Mouse (Mus musculus) forelimb bud, embryonic 11.5 days (tissue): ENCODE results near the gene Csnk2a2.

Experiments used
- DNase-seq: peaks from one replicate; pipeline ENCODE4 v3.0.0-alpha.2; 2012; ENCODE audit warnings: low read depth, low spot score

Gene Csnk2a2

GRCm38 (mm10) chr8:95487800-95488697 lies 1.8 kb downstream of the Csnk2a2 start:
- no peak for DNase-seq

- DNase-seq: no peak
These were observed 19.8 kb downstream of the Csnk2a2 start for GRCm38 (mm10) chr8:95470008-95470407.

GRCm38 (mm10) chr8:95468995-95469394 lies 20.8 kb downstream of the Csnk2a2 start:
- no peak for DNase-seq

GRCm38 (mm10) chr8:95466543-95466942 lies 23.3 kb downstream of the Csnk2a2 start:
- DNase-seq: no peak

GRCm38 (mm10) chr8:95452518-95452917 lies 37.3 kb downstream of the Csnk2a2 start:
- no peak for DNase-seq

GRCm38 (mm10) chr8:95450271-95450670 lies 39.6 kb downstream of the Csnk2a2 start:
- DNase-seq: no peak

DNA sequence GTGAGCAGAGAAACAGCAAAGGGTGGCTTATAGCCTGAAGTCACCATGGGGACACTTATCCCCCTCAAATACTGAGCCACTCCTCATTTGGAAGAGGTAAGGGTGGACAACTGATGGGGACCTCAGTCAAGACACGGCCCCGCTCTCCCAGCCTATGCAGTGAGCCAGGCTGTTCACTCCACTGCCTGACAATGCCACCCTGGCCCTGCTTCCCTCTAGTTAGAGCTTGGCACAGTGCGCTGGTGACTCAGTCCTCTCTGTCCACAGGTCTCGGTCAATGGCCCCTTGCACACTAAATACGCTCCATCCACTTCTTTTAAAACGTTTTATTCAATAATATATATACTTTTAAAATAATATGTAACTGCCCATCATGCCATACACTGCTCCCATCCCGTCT lies 42.2 kb downstream of the Csnk2a2 start:
- no peak for DNase-seq

- DNase-seq: no peak
These were observed 44.8 kb downstream of the Csnk2a2 start for GRCm38 (mm10) chr8:95445042-95445441.

DNA sequence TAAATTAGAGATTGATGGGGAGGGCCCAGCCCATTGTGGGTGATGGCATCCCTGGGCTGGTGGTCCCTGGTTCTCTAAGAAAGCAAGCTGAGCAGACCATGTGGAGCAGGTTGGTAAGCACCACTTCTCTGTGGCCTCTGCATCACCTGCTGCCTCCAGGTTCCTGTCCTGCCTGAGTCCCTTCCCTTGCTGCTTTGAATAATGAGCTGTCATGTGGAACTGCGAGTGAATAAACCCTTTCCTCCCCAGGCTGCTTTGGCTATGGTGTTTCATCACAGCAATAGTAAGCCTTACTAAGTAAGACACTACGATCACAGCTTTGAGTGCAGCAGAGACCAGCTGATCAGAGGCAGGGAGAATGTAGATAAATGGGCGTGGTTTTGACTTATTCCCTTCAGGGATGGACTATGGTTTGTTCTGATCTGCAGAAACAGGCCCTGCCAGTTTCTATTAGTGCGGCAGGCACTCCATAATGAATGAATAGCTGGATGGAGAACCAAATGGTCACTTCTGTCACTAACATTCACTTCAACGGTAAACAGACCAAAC lies 48.3 kb downstream of the Csnk2a2 start:
- no peak for DNase-seq

GRCm38 (mm10) chr8:95440168-95440709 lies 49.6 kb downstream of the Csnk2a2 start:
- no peak for DNase-seq

GRCm38 (mm10) chr8:95439421-95439820 lies 50.4 kb downstream of the Csnk2a2 start:
- no peak for DNase-seq

- no peak for DNase-seq
These were observed 52.4 kb downstream of the Csnk2a2 start for GRCm38 (mm10) chr8:95437341-95437992.

- DNase-seq: no peak
These were observed 53.9 kb downstream of the Csnk2a2 start for GRCm38 (mm10) chr8:95435930-95436329.

- no peak for DNase-seq
These were observed 54.4 kb downstream of the Csnk2a2 start for GRCm38 (mm10) chr8:95435471-95435870.

GRCm38 (mm10) chr8:95434686-95435439 lies 55.0 kb downstream of the Csnk2a2 start, which contains the start of gene Cfap20:
Gene Cfap20, minus strand, starts transcription at chr8:95434869.
- DNase-seq: peak; percentile 99

DNA sequence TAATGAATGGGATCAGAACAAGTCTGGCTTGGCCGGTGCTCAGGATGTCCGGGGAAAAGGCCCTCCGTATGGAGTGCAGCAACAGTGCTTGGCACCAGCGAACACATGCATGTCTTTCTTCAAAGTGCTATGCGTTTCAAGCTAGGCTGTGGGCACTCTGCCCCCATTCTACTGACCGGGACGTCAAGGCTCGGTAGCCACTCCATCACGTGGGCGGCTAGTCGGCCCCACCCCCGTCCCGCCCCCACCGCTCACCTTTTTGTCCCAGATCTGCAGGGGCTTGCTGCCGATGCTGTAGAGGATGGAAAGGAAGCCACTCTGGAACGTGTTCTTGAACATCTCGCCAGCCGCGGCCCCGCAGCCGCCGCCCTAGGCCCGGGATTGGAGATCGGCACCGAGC lies 55.6 kb downstream of the Csnk2a2 start:
- DNase-seq: peak; percentile 13

DNA sequence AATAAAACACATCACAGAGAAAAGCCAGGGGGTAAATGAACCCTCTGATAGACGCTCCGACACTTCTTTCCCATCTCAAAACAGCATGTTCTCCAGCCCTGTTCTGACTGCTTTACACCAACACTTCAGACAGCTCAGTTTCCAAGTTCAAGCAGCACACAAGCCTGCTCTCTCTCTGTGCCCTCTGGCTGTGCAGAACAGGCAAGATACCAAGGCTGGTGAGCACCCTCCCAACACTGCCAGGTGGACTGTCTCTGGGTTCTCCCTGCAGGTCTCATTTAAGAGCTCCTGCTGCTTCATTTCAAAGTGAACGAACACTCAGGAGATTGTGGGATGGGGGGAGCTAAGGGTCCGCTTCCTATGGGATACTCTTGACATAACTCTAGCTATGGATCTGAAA lies 56.7 kb downstream of the Csnk2a2 start:
- no peak for DNase-seq

DNA sequence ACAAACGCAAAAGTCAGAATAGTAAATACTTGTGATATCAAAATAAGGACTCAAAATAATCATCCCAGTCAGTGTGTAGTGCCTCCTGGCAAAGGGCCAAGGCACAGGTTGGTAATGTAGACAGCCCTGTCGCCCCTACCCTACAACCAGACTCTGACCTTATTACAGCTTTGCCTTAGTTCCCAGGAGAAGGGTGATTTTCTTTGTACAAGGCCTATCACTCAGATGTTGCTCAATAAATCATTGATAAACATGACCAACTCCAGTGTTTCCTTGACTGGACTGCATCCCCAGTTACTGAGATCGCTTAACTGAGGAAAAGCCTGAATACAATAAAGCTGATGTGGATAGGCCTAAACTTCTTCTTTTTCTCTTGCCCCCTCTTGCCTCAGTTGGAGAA lies 57.4 kb downstream of the Csnk2a2 start:
- no peak for DNase-seq

- DNase-seq: no peak
These were observed 59.9 kb downstream of the Csnk2a2 start for GRCm38 (mm10) chr8:95429945-95430344.

- peak; percentile 86 for DNase-seq
These were observed 62.0 kb downstream of the Csnk2a2 start for GRCm38 (mm10) chr8:95427594-95428535.
